ENCODE assay signal across 12 mouse cellular contexts in genomic region chr17:87461499-87461896, GRCm38 (mm10). TPM values are rescaled to one million over a fixed set of nuclear protein-coding genes. Genes with fewer than 3 reads are reported as not detected.
DNase-seq lines count a peak whose midpoint lies in the region; ATAC-seq and TF ChIP-seq lines count a peak whose summit lies in the region.
"Had no signal": no experiment of that assay in that cellular context is flagged by ENCODE, and none has a peak within 500 bp of the region (broad histone marks: within the 10 kb centered on the region; RNA-seq: fewer than 3 reads in every experiment).

No protein-coding gene starts in this region.

- H3K9me3 ChIP-seq in forebrain, embryonic 11.5 days (ENCODE audit: control insufficient read depth, low read length), result no peaks in the 10 kb centered on the region
- no peaks in the 10 kb centered on the region for H3K9me3 ChIP-seq in forebrain, embryonic 10.5 days
- no peaks in the 10 kb centered on the region for H3K9me3 ChIP-seq in forebrain, postnatal 0 days (ENCODE audit: low read length)
- H3K9me3 ChIP-seq in neural tube, embryonic 13.5 days, result no peaks in the 10 kb centered on the region
- H3K9me3 ChIP-seq: embryonic facial prominence, embryonic 12.5 days had no signal

- H3K27me3 ChIP-seq in forebrain, embryonic 11.5 days (ENCODE audit: control insufficient read depth, insufficient read depth, low read length), result no peaks in the 10 kb centered on the region; the same call in 1 of the 2 replicates
- peaks cover 32% of the 10 kb centered on the region for H3K27me3 ChIP-seq in forebrain, embryonic 10.5 days (ENCODE audit: poor library complexity, severe bottlenecking)
- H3K27me3 ChIP-seq in forebrain, postnatal 0 days (ENCODE audit: insufficient read depth, low read length), result no peaks in the 10 kb centered on the region
- H3K27me3 ChIP-seq in neural tube, embryonic 13.5 days, result no peaks in the 10 kb centered on the region
- H3K27me3 ChIP-seq: embryonic facial prominence, embryonic 12.5 days had no signal

- ATAC-seq in forebrain, embryonic 11.5 days (replicated peaks; ENCODE audit: low FRiP score), result no peak
- ATAC-seq in forebrain, postnatal 0 days, result 0 out of 2 replicates have a peak, but pooled peaks have one; percentile 21
- no peak for ATAC-seq in neural tube, embryonic 13.5 days (ENCODE audit: low read depth)

- 0 out of 2 replicates have a peak overlapping the region, but pooled peaks have one; percentile 18 for H3K4me2 ChIP-seq in forebrain, embryonic 11.5 days (ENCODE audit: low read depth, low read length, severe bottlenecking)
- H3K4me2 ChIP-seq in forebrain, postnatal 0 days (ENCODE audit: low read depth), result no peak overlapping the region
- H3K4me2 ChIP-seq in neural tube, embryonic 13.5 days, result no peak overlapping the region
- H3K4me2 ChIP-seq: embryonic facial prominence, embryonic 12.5 days had no signal

- TF ChIP-seq POLR2A in lung, adult 2 months (IDR thresholded peaks at IDR 0.05; ENCODE audit: borderline replicate concordance, extremely low read depth, low read depth, low read length), result no peak

- H3K27ac ChIP-seq in forebrain, embryonic 11.5 days (ENCODE audit: low read depth, low read length), result no peak overlapping the region
- no peak overlapping the region for H3K27ac ChIP-seq in forebrain, embryonic 10.5 days
- H3K27ac ChIP-seq in forebrain, postnatal 0 days (ENCODE audit: low read depth, low read length), result no peak overlapping the region
- H3K27ac ChIP-seq in neural tube, embryonic 13.5 days (replicated peaks), result peak overlapping the region; percentile 84

- TF ChIP-seq CTCF in lung, adult 2 months (IDR thresholded peaks at IDR 0.05; ENCODE audit: insufficient read depth, low read length), result peak; percentile 37; the same call in 1 of the 2 replicates
- 0 out of 2 replicates have a peak, but pooled peaks have one; percentile 20 for TF ChIP-seq CTCF in forebrain, postnatal 0 days (IDR thresholded peaks at IDR 0.05; ENCODE audit: low read depth)

- no peaks in the 10 kb centered on the region for H3K36me3 ChIP-seq in forebrain, embryonic 11.5 days (ENCODE audit: control insufficient read depth, insufficient read depth, low read length)
- no peaks in the 10 kb centered on the region for H3K36me3 ChIP-seq in forebrain, embryonic 10.5 days (replicated peaks)
- H3K36me3 ChIP-seq in forebrain, postnatal 0 days (ENCODE audit: insufficient read depth), result no peaks in the 10 kb centered on the region
- H3K36me3 ChIP-seq in neural tube, embryonic 13.5 days, result no peaks in the 10 kb centered on the region
- H3K36me3 ChIP-seq: embryonic facial prominence, embryonic 12.5 days had no signal

- no peak overlapping the region for H3K9ac ChIP-seq in forebrain, embryonic 11.5 days (ENCODE audit: low read length)
- no peak overlapping the region for H3K9ac ChIP-seq in forebrain, postnatal 0 days
- peak overlapping the region; percentile 34; the same call in 1 of the 2 replicates for H3K9ac ChIP-seq in neural tube, embryonic 13.5 days
- H3K9ac ChIP-seq: embryonic facial prominence, embryonic 12.5 days had no signal

- no peak overlapping the region for H3K4me3 ChIP-seq in forebrain, embryonic 11.5 days (ENCODE audit: low read depth, low read length)
- no peak overlapping the region for H3K4me3 ChIP-seq in forebrain, embryonic 10.5 days
- H3K4me3 ChIP-seq in lung, adult 2 months (replicated peaks; ENCODE audit: extremely low read depth, low read depth, low read length), result no peak overlapping the region
- no peak overlapping the region for H3K4me3 ChIP-seq in forebrain, postnatal 0 days (ENCODE audit: low read depth, low read length)
- H3K4me3 ChIP-seq in neural tube, embryonic 13.5 days, result no peak overlapping the region
- H3K4me3 ChIP-seq: embryonic facial prominence, embryonic 12.5 days had no signal

- no peak for DNase-seq in forebrain, embryonic 11.5 days (ENCODE audit: low spot score)
- DNase-seq in forebrain, embryonic 10.5 days (ENCODE audit: extremely low spot score, low spot score), result no peak
- DNase-seq in lung, adult 2 months, result no peak
- DNase-seq in lung, postnatal 4 days, result no peak
- peak; percentile 8 for DNase-seq in forebrain, postnatal 0 days
- no peak for DNase-seq in left cerebral cortex, postnatal 4 days
- DNase-seq in kidney, postnatal 25 days, result no peak
- DNase-seq: lung, postnatal 14 days had no signal

- peaks cover 17% of the 10 kb centered on the region for H3K4me1 ChIP-seq in forebrain, embryonic 11.5 days (replicated peaks; ENCODE audit: control insufficient read depth, insufficient read depth, low read length)
- peaks cover 45% of the 10 kb centered on the region for H3K4me1 ChIP-seq in forebrain, embryonic 10.5 days
- H3K4me1 ChIP-seq in lung, adult 2 months (ENCODE audit: control insufficient read depth, insufficient read depth, low read length), result peaks cover 17% of the 10 kb centered on the region
- H3K4me1 ChIP-seq in forebrain, postnatal 0 days (ENCODE audit: insufficient read depth), result peaks cover 31% of the 10 kb centered on the region
- H3K4me1 ChIP-seq in neural tube, embryonic 13.5 days (replicated peaks), result peaks cover 51% of the 10 kb centered on the region

- WGBS in forebrain, embryonic 11.5 days, result 51% methylated on average over 3 of the region's 3 CpGs
- 51% methylated on average over 3 of the region's 3 CpGs for whole genome bisulfite sequencing in forebrain, embryonic 10.5 days
- WGBS in lung, adult 2 months, result 58% methylated on average over 3 of the region's 3 CpGs
- 34% methylated on average over 3 of the region's 3 CpGs for WGBS in forebrain, postnatal 0 days
- 35% methylated on average over 3 of the region's 3 CpGs for WGBS in neural tube, embryonic 13.5 days

- intact Hi-C loops in left cerebral cortex, postnatal 4 days (cut with DNase I), result no loop called here

RNA-seq across cellular contexts. Expression of gene Calm2, which starts 14.8 kb away (rescaled TPM):
- 1,239 and 1,306 TPM in 2 replicates for polyA plus RNA-seq in forebrain, embryonic 11.5 days (2014; fragmentation: Nextera tagmentation; extraction: Ambion mirVana)
- polyA plus RNA-seq in forebrain, embryonic 10.5 days (2016; fragmentation: Nextera tagmentation; extraction: Ambion mirVana), result 1,161 and 1,233 TPM in 2 replicates
- polyA plus RNA-seq in lung, adult 2 months (2012; rRNA removed), result 38.8 and 85.2 TPM in 2 replicates
- total RNA-seq in forebrain, postnatal 0 days (2014; rRNA removed), result 1,563 and 1,794 TPM in 2 replicates
- polyA plus RNA-seq in forebrain, postnatal 0 days (2015; fragmentation: Nextera tagmentation; extraction: Ambion mirVana), result 3,264 and 3,401 TPM in 2 replicates
- 2,810 and 2,954 TPM in 2 replicates for polyA plus RNA-seq in neural tube, embryonic 13.5 days (2015; fragmentation: Nextera tagmentation; extraction: Ambion mirVana)
- 1,000 to 10,000 TPM; 1,837 to 1,937 TPM for total RNA-seq in left cerebral cortex, postnatal 4 days (2021)

RNA-seq across cellular contexts. Expression of gene Stpg4, which starts 34.0 kb away (rescaled TPM):
- not detected in 2 replicates for polyA plus RNA-seq in forebrain, embryonic 11.5 days (2014; fragmentation: Nextera tagmentation; extraction: Ambion mirVana)
- polyA plus RNA-seq in forebrain, embryonic 10.5 days (2016; fragmentation: Nextera tagmentation; extraction: Ambion mirVana), result not detected in 2 replicates
- polyA plus RNA-seq in lung, adult 2 months (2012; rRNA removed), result not detected in 2 replicates
- not detected in 2 replicates for total RNA-seq in forebrain, postnatal 0 days (2014; rRNA removed)
- not detected in 2 replicates for polyA plus RNA-seq in forebrain, postnatal 0 days (2015; fragmentation: Nextera tagmentation; extraction: Ambion mirVana)
- 0.78 TPM in 1 of 2 replicates, not detected in the other for polyA plus RNA-seq in neural tube, embryonic 13.5 days (2015; fragmentation: Nextera tagmentation; extraction: Ambion mirVana)
- not detected for total RNA-seq in left cerebral cortex, postnatal 4 days (2021)
- total RNA-seq: gastrocnemius, postnatal 25 days; layer of hippocampus, postnatal 25 days had no signal
- polyA plus RNA-seq: embryonic facial prominence, embryonic 12.5 days had no signal

Comparison
In these comparisons a context has a peak if more than half of its experiments do, and no peak if none do; other contexts are left out.
1. RNA of gene Calm2, which starts 14.8 kb away (polyA plus RNA-seq): 3,264 to 3,401 TPM in forebrain, postnatal 0 days, 2,810 to 2,954 TPM in neural tube, embryonic 13.5 days, 1,239 to 1,306 TPM in forebrain, embryonic 11.5 days and 1,161 to 1,233 TPM in forebrain, embryonic 10.5 days; 38.8 to 85.2 TPM in lung, adult 2 months; every median in the first group is over 10 times any median in the second.